Mouse (Mus musculus) kidney, postnatal 0 days (tissue): ENCODE data around the gene Utrn. TPM values are rescaled to one million over a fixed set of nuclear protein-coding genes. Genes with fewer than 3 reads are reported as not detected.

Experiments
- ATAC-seq: fragments of 200-750 bp; cut with Nextera tagmentation; replicated peaks from 2 replicates; pipeline ENCODE4 v1.8.0; 2017; ENCODE audit warnings: low read depth, moderate number of reproducible peaks, moderate TSS enrichment, moderate library complexity; ENCODE audit not compliant: low FRiP score
- DNase-seq: peaks from one replicate; pipeline ENCODE4 v3.0.0-alpha.2; 2016; ENCODE audit warnings: low spot score
- H3K27ac ChIP-seq: fragments of 300-500 bp; sonication (generic); 2 replicates; pipeline ENCODE4 v1.5.1; 2014; ENCODE audit warnings: mild to moderate bottlenecking
- H3K27me3 ChIP-seq: fragments of 300-500 bp; sonication (generic); 2 replicates; pipeline ENCODE4 v1.6.1; 2014; ENCODE audit warnings: low read length, mixed read lengths; ENCODE audit not compliant: insufficient read depth
- H3K36me3 ChIP-seq: fragments of 300-500 bp; sonication (generic); 2 replicates; pipeline ENCODE4 v1.6.1; 2014; ENCODE audit warnings: low read length, mixed read lengths; ENCODE audit not compliant: insufficient read depth
- H3K4me1 ChIP-seq: fragments of 300-500 bp; sonication (generic); replicated peaks from 2 replicates; pipeline ENCODE4 v1.6.1; 2014; ENCODE audit warnings: antibody characterized with exemption, low read length, mixed read lengths; ENCODE audit not compliant: insufficient read depth
- H3K4me2 ChIP-seq: fragments of 300-500 bp; sonication (generic); 2 replicates; pipeline ENCODE4 v1.6.1; 2014; ENCODE audit warnings: mild to moderate bottlenecking, low read length, moderate library complexity, mixed read lengths
- H3K4me3 ChIP-seq: fragments of 300-500 bp; sonication (generic); replicated peaks from 2 replicates; pipeline ENCODE4 v1.5.1; 2014; ENCODE audit warnings: low read depth, low read length
- H3K9ac ChIP-seq: fragments of 300-500 bp; sonication (generic); 2 replicates; pipeline ENCODE4 v1.6.1; 2014; ENCODE audit warnings: low read depth, low read length
- H3K9me3 ChIP-seq: fragments of 300-500 bp; sonication (generic); replicated peaks from 2 replicates; pipeline ENCODE4 v1.6.1; 2016; ENCODE audit warnings: low read length, inconsistent platforms, mixed read lengths
- CTCF ChIP-seq: IDR thresholded peaks from 2 replicates; pipeline ENCODE4 v1.5.1; 2016; ENCODE audit warnings: antibody characterized with exemption, low read depth, mild to moderate bottlenecking, moderate library complexity
- WGBS: fragments of 180-500 bp; shearing (Covaris S2); extraction: QIAGEN DNeasy Blood & Tissue Kit; methylation state at CpG from one replicate; pipeline ENCODE4 v1.1.7; 2014; 5-methylcytosine and 5-hydroxymethylcytosine counted together
- polyA plus RNA-seq: library from polyadenylated mRNA; unstranded; fragments of >200 nt; fragmentation: Nextera tagmentation; extraction: Ambion mirVana; gene quantifications from 2 replicates; pipeline ENCODE4 v1.2.1, GENCODE M21; 2015

The Utrn gene
- polyA plus RNA-seq, 1 experiment from 2014 or later = 59.0 TPM

- Histone ChIP-seq H3K4me2 (no peak overlapping the region), H3K27ac (no peak overlapping the region), H3K4me3 (no peak overlapping the region), H3K4me1 (no peaks in the 10 kb centered on the region), H3K9ac (no peak overlapping the region), H3K36me3 (peaks cover 4% of the 10 kb centered on the region; the same call in 1 of the 2 replicates), H3K9me3 (no peaks in the 10 kb centered on the region), H3K27me3 (no peaks in the 10 kb centered on the region)
- ATAC-seq (no peak), DNase-seq (no peak)
- TF ChIP-seq CTCF = no peak
- WGBS = 93% methylated on average over 5 of the region's 5 CpGs
Measured at GRCm38 (mm10) chr10:12630933-12631332, 238.2 kb downstream of the Utrn start.

GRCm38 (mm10) chr10:12618397-12618796 lies 250.8 kb downstream of the Utrn start:
- TF ChIP-seq CTCF = no peak
- Histone ChIP-seq H3K4me3 (no peak overlapping the region), H3K27ac (no peak overlapping the region), H3K9ac (no peak overlapping the region), H3K36me3 (peaks cover 4% of the 10 kb centered on the region; the same call in 1 of the 2 replicates), H3K4me2 (no peak overlapping the region), H3K4me1 (no peaks in the 10 kb centered on the region), H3K9me3 (no peaks in the 10 kb centered on the region), H3K27me3 (no peaks in the 10 kb centered on the region)
- DNase-seq (no peak), ATAC-seq (no peak)
- WGBS = 86% methylated on average over 3 of the region's 3 CpGs

- H3K27ac ChIP-seq = no peak overlapping the region
- no peaks in the 10 kb centered on the region for H3K9me3 ChIP-seq
- no peaks in the 10 kb centered on the region for H3K4me1 ChIP-seq
- no peaks in the 10 kb centered on the region for H3K27me3 ChIP-seq
- peak; percentile 29 for DNase-seq
- H3K4me2 ChIP-seq = no peak overlapping the region
- 63% methylated on average over 3 of the region's 3 CpGs for WGBS
- no peak overlapping the region for H3K9ac ChIP-seq
- peak; percentile 61 for TF ChIP-seq CTCF
- H3K4me3 ChIP-seq = no peak overlapping the region
- ATAC-seq = no peak
- no peaks in the 10 kb centered on the region for H3K36me3 ChIP-seq
Measured at GRCm38 (mm10) chr10:12615723-12616122, 253.4 kb downstream of the Utrn start.

GRCm38 (mm10) chr10:12614465-12615199 lies 254.5 kb downstream of the Utrn start:
- H3K27ac ChIP-seq = no peak overlapping the region
- H3K9ac ChIP-seq = no peak overlapping the region
- no peaks in the 10 kb centered on the region for H3K36me3 ChIP-seq
- H3K4me2 ChIP-seq = peak overlapping the region; percentile 38
- 17% methylated on average over 22 of the region's 22 CpGs for WGBS
- ATAC-seq (no peak), DNase-seq (peak; percentile 24)
- no peaks in the 10 kb centered on the region for H3K9me3 ChIP-seq
- H3K27me3 ChIP-seq = no peaks in the 10 kb centered on the region
- 0 out of 2 replicates have a peak overlapping the region, but pooled peaks have one; percentile 0 for H3K4me3 ChIP-seq
- no peak for TF ChIP-seq CTCF
- no peaks in the 10 kb centered on the region for H3K4me1 ChIP-seq

- Histone ChIP-seq H3K4me2 (no peak overlapping the region), H3K9ac (no peak overlapping the region), H3K9me3 (no peaks in the 10 kb centered on the region), H3K36me3 (no peaks in the 10 kb centered on the region), H3K27me3 (no peaks in the 10 kb centered on the region), H3K4me3 (no peak overlapping the region), H3K4me1 (no peaks in the 10 kb centered on the region), H3K27ac (no peak overlapping the region)
- WGBS = 43% methylated on average over 4 of the region's 4 CpGs
- DNase-seq = peak; percentile 85
- ATAC-seq = peak; percentile 54; the same call in 1 of the 2 replicates
- TF ChIP-seq CTCF = peak; percentile 85
Measured at GRCm38 (mm10) chr10:12612235-12612863, 256.8 kb downstream of the Utrn start.

- ATAC-seq (no peak), DNase-seq (no peak)
- no peak overlapping the region for H3K27ac ChIP-seq
- 80% methylated on average over 7 of the region's 7 CpGs for WGBS
- H3K27me3 ChIP-seq = no peaks in the 10 kb centered on the region
- H3K9ac ChIP-seq = no peak overlapping the region
- no peaks in the 10 kb centered on the region for H3K36me3 ChIP-seq
- TF ChIP-seq CTCF = no peak
- H3K4me3 ChIP-seq = no peak overlapping the region
- no peaks in the 10 kb centered on the region for H3K4me1 ChIP-seq
- H3K4me2 ChIP-seq = no peak overlapping the region
- no peaks in the 10 kb centered on the region for H3K9me3 ChIP-seq
Measured at GRCm38 (mm10) chr10:12609896-12610295, 259.3 kb downstream of the Utrn start.
